Mouse (Mus musculus) kidney, postnatal 0 days (tissue): ENCODE results near the gene Sirt2. TPM values are rescaled to one million over a fixed set of nuclear protein-coding genes. Genes with fewer than 3 reads are reported as not detected.
A peak's percentile ranks its signal among the peaks of the same experiment; 100 is the strongest.

Source experiments
- ATAC-seq: fragments of 200-750 bp; cut with Nextera tagmentation; replicated peaks from 2 replicates; pipeline ENCODE4 v1.8.0; 2017; ENCODE audit warnings: low read depth, moderate number of reproducible peaks, moderate TSS enrichment, moderate library complexity; ENCODE audit not compliant: low FRiP score
- DNase-seq: peaks from one replicate; pipeline ENCODE4 v3.0.0-alpha.2; 2016; ENCODE audit warnings: low spot score
- H3K27ac ChIP-seq: fragments of 300-500 bp; sonication (generic); 2 replicates; pipeline ENCODE4 v1.5.1; 2014; ENCODE audit warnings: mild to moderate bottlenecking
- H3K27me3 ChIP-seq: fragments of 300-500 bp; sonication (generic); 2 replicates; pipeline ENCODE4 v1.6.1; 2014; ENCODE audit warnings: low read length, mixed read lengths; ENCODE audit not compliant: insufficient read depth
- H3K36me3 ChIP-seq: fragments of 300-500 bp; sonication (generic); 2 replicates; pipeline ENCODE4 v1.6.1; 2014; ENCODE audit warnings: low read length, mixed read lengths; ENCODE audit not compliant: insufficient read depth
- H3K4me1 ChIP-seq: fragments of 300-500 bp; sonication (generic); replicated peaks from 2 replicates; pipeline ENCODE4 v1.6.1; 2014; ENCODE audit warnings: antibody characterized with exemption, low read length, mixed read lengths; ENCODE audit not compliant: insufficient read depth
- H3K4me2 ChIP-seq: fragments of 300-500 bp; sonication (generic); 2 replicates; pipeline ENCODE4 v1.6.1; 2014; ENCODE audit warnings: mild to moderate bottlenecking, low read length, moderate library complexity, mixed read lengths
- H3K4me3 ChIP-seq: fragments of 300-500 bp; sonication (generic); replicated peaks from 2 replicates; pipeline ENCODE4 v1.5.1; 2014; ENCODE audit warnings: low read depth, low read length
- H3K9ac ChIP-seq: fragments of 300-500 bp; sonication (generic); 2 replicates; pipeline ENCODE4 v1.6.1; 2014; ENCODE audit warnings: low read depth, low read length
- H3K9me3 ChIP-seq: fragments of 300-500 bp; sonication (generic); replicated peaks from 2 replicates; pipeline ENCODE4 v1.6.1; 2016; ENCODE audit warnings: low read length, inconsistent platforms, mixed read lengths
- CTCF ChIP-seq: IDR thresholded peaks from 2 replicates; pipeline ENCODE4 v1.5.1; 2016; ENCODE audit warnings: antibody characterized with exemption, low read depth, mild to moderate bottlenecking, moderate library complexity
- WGBS: fragments of 180-500 bp; shearing (Covaris S2); extraction: QIAGEN DNeasy Blood & Tissue Kit; methylation state at CpG from one replicate; pipeline ENCODE4 v1.1.7; 2014; 5-methylcytosine and 5-hydroxymethylcytosine counted together
- polyA plus RNA-seq: library from polyadenylated mRNA; unstranded; fragments of >200 nt; fragmentation: Nextera tagmentation; extraction: Ambion mirVana; gene quantifications from 2 replicates; pipeline ENCODE4 v1.2.1, GENCODE M21; 2015

The Sirt2 gene
- polyA plus RNA-seq, 1 experiment from 2014 or later = 54.1 TPM

DNA sequence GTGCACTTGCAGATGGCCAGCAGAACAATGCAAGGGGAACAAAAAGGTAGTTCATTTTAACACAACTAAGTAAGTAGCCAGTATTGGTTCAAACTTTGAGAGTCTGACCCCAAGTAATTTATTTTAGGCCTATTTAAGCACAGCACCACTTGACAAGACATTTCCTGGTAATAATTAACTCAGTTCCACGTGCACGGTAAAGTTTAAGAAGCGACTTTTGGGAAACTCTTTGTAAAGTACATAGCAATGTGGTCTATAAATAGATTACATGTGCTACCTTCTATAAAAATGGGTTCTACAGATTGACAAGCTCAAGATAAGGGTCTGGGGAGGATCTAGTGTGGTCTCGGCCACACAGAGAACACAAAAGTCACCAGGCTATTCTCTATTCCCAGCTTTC is 37.2 kb downstream of the Sirt2 start:
- ATAC-seq (no peak), DNase-seq (peak; percentile 71)
- Histone ChIP-seq H3K9ac (no peak overlapping the region), H3K36me3 (no peaks in the 10 kb centered on the region), H3K4me3 (no peak overlapping the region), H3K27me3 (no peaks in the 10 kb centered on the region), H3K4me2 (no peak overlapping the region), H3K27ac (peak overlapping the region; percentile 88), H3K9me3 (no peaks in the 10 kb centered on the region), H3K4me1 (peaks cover 38% of the 10 kb centered on the region)
- 13% methylated on average over 4 of the region's 4 CpGs for WGBS
- no peak for TF ChIP-seq CTCF

DNA sequence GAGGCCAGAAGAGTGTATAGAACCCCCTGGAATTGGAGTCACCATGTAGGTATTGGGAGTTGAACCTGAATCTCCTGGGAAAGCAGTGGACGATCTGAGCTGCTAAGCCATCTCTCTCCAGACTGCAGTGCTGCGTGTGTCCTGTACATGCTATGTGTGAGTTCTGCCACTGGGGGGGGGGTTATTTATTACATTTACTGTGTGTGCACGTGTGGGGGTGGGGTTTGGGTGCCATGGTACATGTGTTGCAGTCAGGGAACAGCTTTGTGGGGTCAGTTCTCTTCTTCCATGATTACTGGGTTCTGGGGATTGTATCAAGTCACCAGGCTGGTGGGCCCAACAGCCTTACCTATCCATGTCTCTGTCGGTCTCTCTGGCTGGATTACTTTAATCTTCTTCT is 40.3 kb downstream of the Sirt2 start:
- WGBS = 67% methylated on average over 4 of the region's 4 CpGs
- ATAC-seq (no peak), DNase-seq (no peak)
- Histone ChIP-seq H3K36me3 (no peaks in the 10 kb centered on the region), H3K4me3 (no peak overlapping the region), H3K9me3 (no peaks in the 10 kb centered on the region), H3K4me1 (peaks cover 30% of the 10 kb centered on the region), H3K27ac (no peak overlapping the region), H3K27me3 (no peaks in the 10 kb centered on the region), H3K4me2 (no peak overlapping the region), H3K9ac (no peak overlapping the region)
- TF ChIP-seq CTCF = peak; percentile 32; the same call in 1 of the 2 replicates

- TF ChIP-seq CTCF = no peak
- H3K4me3 ChIP-seq = peak overlapping the region; percentile 85
- peaks cover 29% of the 10 kb centered on the region for H3K4me1 ChIP-seq
- no peaks in the 10 kb centered on the region for H3K36me3 ChIP-seq
- no peak for DNase-seq
- peak overlapping the region; percentile 94 for H3K9ac ChIP-seq
- peak overlapping the region; percentile 100 for H3K27ac ChIP-seq
- ATAC-seq = no peak
- peak overlapping the region; percentile 86 for H3K4me2 ChIP-seq
- H3K9me3 ChIP-seq = no peaks in the 10 kb centered on the region
- no peaks in the 10 kb centered on the region for H3K27me3 ChIP-seq
- WGBS = 37% methylated on average over 6 of the region's 8 CpGs
These were observed 41.2 kb downstream of the Sirt2 start for GRCm38 (mm10) chr7:28807641-28808220.

- no peaks in the 10 kb centered on the region for H3K27me3 ChIP-seq
- no peaks in the 10 kb centered on the region for H3K9me3 ChIP-seq
- peak within 1 kb of the TSS; percentile 85 for H3K4me3 ChIP-seq
- ATAC-seq = peak; percentile 8; the same call in 1 of the 2 replicates
- H3K4me1 ChIP-seq = peaks cover 27% of the 10 kb centered on the region
- DNase-seq = peak; percentile 85
- peak within 1 kb of the TSS; percentile 86 for H3K4me2 ChIP-seq
- WGBS = 3% methylated on average over 35 of the region's 35 CpGs
- H3K9ac ChIP-seq = peak within 1 kb of the TSS; percentile 94
- peak within 1 kb of the TSS; percentile 100 for H3K27ac ChIP-seq
- TF ChIP-seq CTCF = no peak
- peaks cover 6% of the 10 kb centered on the region for H3K36me3 ChIP-seq
These were observed 41.8 kb downstream of the Sirt2 start, which contains the start of gene Hnrnpl for GRCm38 (mm10) chr7:28808221-28808941. Hnrnpl (plus strand) TSS chr7:28808541.

DNA sequence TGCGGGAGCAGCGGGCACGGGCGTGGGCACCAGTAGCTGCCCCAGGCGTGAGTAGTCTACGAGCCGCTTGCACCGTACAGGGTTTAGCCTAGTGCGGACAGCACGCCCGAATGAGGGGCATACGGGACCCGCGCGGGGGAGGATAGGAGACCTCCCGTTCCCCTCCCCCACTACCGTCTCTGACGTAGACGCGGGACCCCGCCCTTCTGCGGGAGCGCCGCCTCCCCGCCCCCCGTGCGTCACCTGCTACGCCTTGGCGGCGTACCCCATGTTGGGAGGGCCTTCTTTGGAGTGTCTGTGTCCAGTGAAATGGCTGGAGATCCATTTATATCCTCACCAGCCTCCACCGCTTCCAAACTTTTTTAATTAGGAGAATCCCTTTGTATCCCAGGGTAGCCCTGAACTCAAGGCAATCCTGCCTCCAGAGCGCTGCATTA is 42.4 kb downstream of the Sirt2 start:
- under 1% methylated on average over 29 of the region's 32 CpGs for WGBS
- peak overlapping the region; percentile 100 for H3K27ac ChIP-seq
- DNase-seq (peak; percentile 95), ATAC-seq (peak; percentile 55)
- H3K9me3 ChIP-seq = no peaks in the 10 kb centered on the region
- H3K9ac ChIP-seq = peak overlapping the region; percentile 94
- H3K4me3 ChIP-seq = peak overlapping the region; percentile 85
- TF ChIP-seq CTCF = no peak
- H3K36me3 ChIP-seq = peaks cover 12% of the 10 kb centered on the region
- no peaks in the 10 kb centered on the region for H3K27me3 ChIP-seq
- H3K4me1 ChIP-seq = peaks cover 21% of the 10 kb centered on the region
- peak overlapping the region; percentile 86 for H3K4me2 ChIP-seq

DNA sequence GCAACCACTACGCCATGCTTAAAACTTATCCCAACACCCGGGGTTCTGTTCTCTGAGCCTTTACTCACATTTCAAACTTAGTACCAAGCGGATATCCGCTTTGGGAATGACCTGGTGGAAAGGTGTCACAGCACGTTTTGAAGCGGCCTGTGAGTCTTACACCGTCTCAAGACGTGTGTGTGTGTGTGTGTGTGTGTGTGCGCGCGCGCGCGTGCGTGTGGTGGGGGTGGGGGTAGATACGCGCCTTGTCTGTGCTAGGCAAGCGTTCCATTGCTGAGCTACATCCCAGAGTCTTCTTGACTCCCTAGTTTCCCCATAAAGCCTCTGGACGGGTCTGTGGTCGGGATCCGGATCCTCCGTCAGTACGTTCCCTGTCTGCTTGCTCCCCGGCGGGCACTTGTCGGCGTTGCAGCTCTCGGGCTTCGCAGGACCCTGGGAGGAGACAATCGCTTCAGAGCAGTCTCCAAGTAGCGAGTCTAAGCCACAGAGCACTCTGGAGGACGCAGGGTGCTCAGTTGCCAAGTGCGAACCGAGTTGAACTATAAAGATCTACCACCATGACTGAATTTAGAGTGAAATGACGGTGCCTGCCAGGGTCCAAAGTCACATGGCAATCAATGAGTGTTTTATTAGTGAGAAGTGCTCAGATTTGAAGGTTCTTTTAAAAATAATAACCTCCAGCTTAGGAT is 43.0 kb downstream of the Sirt2 start:
- under 1% methylated on average over 35 of the region's 35 CpGs for WGBS
- TF ChIP-seq CTCF = no peak; the same call in 1 of the 2 replicates
- ATAC-seq (peak; percentile 15; the same call in 1 of the 2 replicates), DNase-seq (peak; percentile 66)
- Histone ChIP-seq H3K4me3 (peak overlapping the region; percentile 85), H3K27ac (peak overlapping the region; percentile 100), H3K4me1 (peaks cover 16% of the 10 kb centered on the region), H3K9me3 (no peaks in the 10 kb centered on the region), H3K27me3 (no peaks in the 10 kb centered on the region), H3K9ac (peak overlapping the region; percentile 94), H3K4me2 (peak overlapping the region; percentile 86), H3K36me3 (peaks cover 18% of the 10 kb centered on the region)
